Mouse (Mus musculus): ENCODE results near the gene Alx3. TPM values are rescaled to one million over a fixed set of nuclear protein-coding genes. Genes with fewer than 3 reads are reported as not detected.
"Not testable (repeated sequence)": the region's sequence is repeated elsewhere in the genome, so short reads cannot be mapped to it uniquely, and the experiment has no call there.

Gene Alx3
- polyA plus RNA-seq, 1 experiment from 2014 or later: not detected

DNA sequence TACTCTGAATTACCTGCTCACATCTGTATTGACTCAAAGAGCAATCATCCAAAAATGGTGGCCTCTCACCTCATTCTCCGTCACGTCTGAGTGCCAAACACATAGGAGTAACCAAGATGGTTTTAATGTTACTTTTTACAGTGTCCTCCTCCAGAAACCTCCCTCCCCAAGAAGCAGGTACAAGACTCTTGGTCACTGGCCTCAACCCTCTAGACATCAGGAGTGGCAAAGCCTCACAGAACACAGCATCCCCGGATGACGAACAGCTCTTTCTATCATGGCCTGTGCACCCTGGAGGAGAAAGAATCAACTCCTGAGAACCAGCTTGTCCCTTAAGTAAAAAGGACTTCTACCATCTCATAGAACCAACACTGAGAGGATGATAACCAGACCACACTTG, 38.0 kb downstream of the Alx3 start:
- no peaks in the 10 kb centered on the region for H3K27me3 ChIP-seq (ENCODE audit: control insufficient read depth, insufficient read depth, low read length)
- ATAC-seq (ENCODE audit: insufficient number of reproducible peaks, insufficient read depth, low FRiP score, low read depth): no peak
- WGBS: 93% methylated on average over 4 of the region's 4 CpGs
- H3K4me1 ChIP-seq (ENCODE audit: control insufficient read depth, insufficient read depth, low read length): 0 out of 2 replicates have a peak, but pooled peaks cover 9% of the 10 kb centered on the region
- H3K27ac ChIP-seq (ENCODE audit: low read length): no peak overlapping the region
- no peak overlapping the region for H3K4me2 ChIP-seq (replicated peaks; ENCODE audit: low read depth, low read length)
- no peak overlapping the region for H3K9ac ChIP-seq (replicated peaks; ENCODE audit: low read depth, low read length)
- H3K9me3 ChIP-seq (ENCODE audit: control insufficient read depth, low read depth, low read length): no peaks in the 10 kb centered on the region
- H3K4me3 ChIP-seq (ENCODE audit: low read depth, low read length): no peak overlapping the region
- peaks cover 3% of the 10 kb centered on the region; the same call in 1 of the 2 replicates for H3K36me3 ChIP-seq (ENCODE audit: control insufficient read depth, insufficient read depth, low read length)

DNA sequence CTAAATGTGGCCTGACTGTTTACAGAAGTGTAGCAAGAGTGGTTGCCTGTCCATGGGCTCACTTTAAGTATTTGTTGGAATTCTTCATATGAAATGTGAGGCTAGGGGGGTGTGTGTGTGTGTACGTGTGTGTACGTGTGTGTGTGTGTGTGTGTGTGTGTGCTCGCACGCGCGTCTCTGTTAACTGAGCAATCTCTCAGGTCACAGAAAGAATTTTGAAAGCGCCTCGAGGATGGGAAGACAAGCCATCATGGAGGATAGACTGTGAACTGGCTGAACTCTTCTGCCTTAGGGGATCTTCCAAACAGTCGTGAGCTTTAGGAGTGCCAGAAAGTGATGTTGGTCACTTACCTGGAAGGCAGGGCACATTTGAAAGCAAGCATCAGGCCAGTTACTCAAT, 39.1 kb downstream of the Alx3 start:
- 0 out of 2 replicates have a peak, but pooled peaks cover 9% of the 10 kb centered on the region for H3K4me1 ChIP-seq (ENCODE audit: control insufficient read depth, insufficient read depth, low read length)
- no peaks in the 10 kb centered on the region for H3K36me3 ChIP-seq (ENCODE audit: control insufficient read depth, insufficient read depth, low read length)
- H3K27ac ChIP-seq (ENCODE audit: low read length): no peak overlapping the region
- no peak for ATAC-seq (ENCODE audit: insufficient number of reproducible peaks, insufficient read depth, low FRiP score, low read depth)
- no peak overlapping the region for H3K4me3 ChIP-seq (ENCODE audit: low read depth, low read length)
- no peak overlapping the region for H3K4me2 ChIP-seq (replicated peaks; ENCODE audit: low read depth, low read length)
- H3K9me3 ChIP-seq (ENCODE audit: control insufficient read depth, low read depth, low read length): no peaks in the 10 kb centered on the region
- 92% methylated on average over 9 of the region's 9 CpGs for WGBS
- no peak overlapping the region for H3K9ac ChIP-seq (replicated peaks; ENCODE audit: low read depth, low read length)
- H3K27me3 ChIP-seq (ENCODE audit: control insufficient read depth, insufficient read depth, low read length): no peaks in the 10 kb centered on the region

GRCm38 (mm10) chr3:107635836-107636235, 41.0 kb downstream of the Alx3 start:
- no peak for ATAC-seq (ENCODE audit: insufficient number of reproducible peaks, insufficient read depth, low FRiP score, low read depth)
- Histone ChIP-seq H3K4me1 (ENCODE audit: control insufficient read depth, insufficient read depth, low read length) (no peaks in the 10 kb centered on the region), H3K4me3 (ENCODE audit: low read depth, low read length) (no peak overlapping the region), H3K9ac (replicated peaks; ENCODE audit: low read depth, low read length) (no peak overlapping the region), H3K4me2 (replicated peaks; ENCODE audit: low read depth, low read length) (no peak overlapping the region), H3K27ac (ENCODE audit: low read length) (no peak overlapping the region), H3K27me3 (ENCODE audit: control insufficient read depth, insufficient read depth, low read length) (no peaks in the 10 kb centered on the region), H3K9me3 (ENCODE audit: control insufficient read depth, low read depth, low read length) (no peaks in the 10 kb centered on the region), H3K36me3 (ENCODE audit: control insufficient read depth, insufficient read depth, low read length) (no peaks in the 10 kb centered on the region)
- WGBS: 44% methylated on average over 8 of the region's 8 CpGs

- Histone ChIP-seq H3K9ac (replicated peaks; ENCODE audit: low read depth, low read length) (no peak overlapping the region), H3K27me3 (ENCODE audit: control insufficient read depth, insufficient read depth, low read length) (no peaks in the 10 kb centered on the region), H3K9me3 (ENCODE audit: control insufficient read depth, low read depth, low read length) (no peaks in the 10 kb centered on the region), H3K4me2 (replicated peaks; ENCODE audit: low read depth, low read length) (no peak overlapping the region), H3K36me3 (ENCODE audit: control insufficient read depth, insufficient read depth, low read length) (no peaks in the 10 kb centered on the region), H3K27ac (ENCODE audit: low read length) (no peak overlapping the region), H3K4me1 (ENCODE audit: control insufficient read depth, insufficient read depth, low read length) (no peaks in the 10 kb centered on the region), H3K4me3 (ENCODE audit: low read depth, low read length) (no peak overlapping the region)
- ATAC-seq (ENCODE audit: insufficient number of reproducible peaks, insufficient read depth, low FRiP score, low read depth): no peak
- 66% methylated on average over 3 of the region's 3 CpGs for WGBS
Observed at GRCm38 (mm10) chr3:107636236-107636635, 41.4 kb downstream of the Alx3 start.

- Histone ChIP-seq H3K4me3 (ENCODE audit: low read depth, low read length) (no peak overlapping the region), H3K27ac (ENCODE audit: low read length) (no peak overlapping the region), H3K4me1 (ENCODE audit: control insufficient read depth, insufficient read depth, low read length) (no peaks in the 10 kb centered on the region), H3K27me3 (ENCODE audit: control insufficient read depth, insufficient read depth, low read length) (no peaks in the 10 kb centered on the region), H3K4me2 (replicated peaks; ENCODE audit: low read depth, low read length) (no peak overlapping the region), H3K9ac (replicated peaks; ENCODE audit: low read depth, low read length) (no peak overlapping the region), H3K36me3 (ENCODE audit: control insufficient read depth, insufficient read depth, low read length) (no peaks in the 10 kb centered on the region), H3K9me3 (ENCODE audit: control insufficient read depth, low read depth, low read length) (no peaks in the 10 kb centered on the region)
- 56% methylated on average over 5 of the region's 5 CpGs for WGBS
- no peak for ATAC-seq (ENCODE audit: insufficient number of reproducible peaks, insufficient read depth, low FRiP score, low read depth)
Observed at GRCm38 (mm10) chr3:107637606-107638172, 42.9 kb downstream of the Alx3 start.

DNA sequence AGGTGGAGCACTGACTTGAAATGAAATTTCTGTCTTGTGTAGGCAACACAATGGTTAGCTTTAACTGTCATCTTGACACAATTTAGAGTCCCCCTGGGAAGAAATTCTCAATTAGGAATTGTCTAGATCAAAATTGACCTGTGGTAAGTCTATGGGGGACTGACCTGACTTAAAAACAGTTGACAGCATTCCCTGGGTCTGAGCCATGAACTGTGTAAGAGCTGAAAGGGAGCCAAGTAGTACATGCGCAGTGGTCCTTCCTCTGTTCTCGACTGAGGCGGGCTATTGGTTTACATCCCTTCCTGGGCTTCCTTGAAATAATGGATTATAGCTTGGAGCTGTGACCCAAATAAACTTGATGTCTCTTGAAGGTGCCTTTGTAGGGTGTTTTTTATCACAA, 52.1 kb downstream of the Alx3 start:
- H3K27me3 ChIP-seq (ENCODE audit: control insufficient read depth, insufficient read depth, low read length): no peaks in the 10 kb centered on the region
- no peak overlapping the region for H3K4me2 ChIP-seq (replicated peaks; ENCODE audit: low read depth, low read length)
- no peak overlapping the region for H3K27ac ChIP-seq (ENCODE audit: low read length)
- no peaks in the 10 kb centered on the region for H3K36me3 ChIP-seq (ENCODE audit: control insufficient read depth, insufficient read depth, low read length)
- H3K9ac ChIP-seq (replicated peaks; ENCODE audit: low read depth, low read length): no peak overlapping the region
- 87% methylated on average over 3 of the region's 3 CpGs for WGBS
- ATAC-seq (ENCODE audit: insufficient number of reproducible peaks, insufficient read depth, low FRiP score, low read depth): no peak
- H3K4me3 ChIP-seq (ENCODE audit: low read depth, low read length): no peak overlapping the region
- H3K9me3 ChIP-seq (ENCODE audit: control insufficient read depth, low read depth, low read length): no peaks in the 10 kb centered on the region
- no peaks in the 10 kb centered on the region for H3K4me1 ChIP-seq (ENCODE audit: control insufficient read depth, insufficient read depth, low read length)

- not testable (repeated sequence) for H3K4me1 ChIP-seq (ENCODE audit: control insufficient read depth, insufficient read depth, low read length); ATAC-seq (ENCODE audit: insufficient number of reproducible peaks, insufficient read depth, low FRiP score, low read depth); H3K9me3 ChIP-seq (ENCODE audit: control insufficient read depth, low read depth, low read length); H3K27ac ChIP-seq (ENCODE audit: low read length); H3K27me3 ChIP-seq (ENCODE audit: control insufficient read depth, insufficient read depth, low read length); H3K9ac ChIP-seq (replicated peaks; ENCODE audit: low read depth, low read length); H3K4me3 ChIP-seq (ENCODE audit: low read depth, low read length); H3K36me3 ChIP-seq (ENCODE audit: control insufficient read depth, insufficient read depth, low read length); H3K4me2 ChIP-seq (replicated peaks; ENCODE audit: low read depth, low read length)
- WGBS: 58% methylated on average over 5 of the region's 5 CpGs
Observed at GRCm38 (mm10) chr3:107650276-107650675, 55.4 kb downstream of the Alx3 start.

DNA sequence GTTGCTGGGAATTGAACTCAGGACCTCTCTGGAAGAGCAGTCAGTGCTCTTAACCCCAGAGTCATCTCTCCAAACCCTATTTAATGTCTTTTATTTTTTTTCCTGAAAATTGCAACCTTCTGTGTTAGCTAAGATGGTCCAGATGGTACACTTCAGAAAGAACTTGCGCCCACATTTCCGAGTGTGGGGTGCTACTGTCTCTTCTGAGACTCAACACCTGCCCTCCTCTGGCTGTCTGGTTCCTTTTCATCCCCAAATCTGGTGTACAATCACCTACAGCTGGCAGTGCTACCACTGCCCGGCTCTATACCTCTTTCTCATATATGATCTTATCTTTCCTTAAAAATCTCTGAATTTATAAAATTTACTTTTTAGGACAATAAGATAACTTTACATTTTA, 58.1 kb downstream of the Alx3 start:
- 84% methylated on average over 3 of the region's 3 CpGs for WGBS
- no peak overlapping the region for H3K4me3 ChIP-seq (ENCODE audit: low read depth, low read length)

DNA sequence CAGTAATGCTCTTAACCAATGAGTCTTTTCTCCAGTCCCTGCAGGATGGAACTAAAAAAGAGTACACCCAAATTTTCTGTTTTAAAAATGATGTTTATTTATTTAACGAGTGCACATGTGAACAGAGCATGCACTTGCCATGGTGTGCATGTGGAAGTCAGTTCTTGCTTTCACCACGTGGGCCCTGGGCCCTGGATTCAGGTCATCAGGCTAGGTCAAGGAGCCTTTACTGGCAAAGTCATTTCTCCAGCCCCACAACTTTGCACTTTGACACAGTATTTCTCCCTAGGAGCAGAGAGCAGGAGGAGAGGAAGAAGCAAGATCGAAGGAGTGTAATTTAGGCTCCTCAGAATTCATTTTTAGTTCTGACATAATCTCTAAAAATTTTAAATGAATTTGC, 60.0 kb downstream of the Alx3 start:
- Histone ChIP-seq H3K4me3 (ENCODE audit: low read depth, low read length) (no peak overlapping the region), H3K4me2 (replicated peaks; ENCODE audit: low read depth, low read length) (no peak overlapping the region), H3K9ac (replicated peaks; ENCODE audit: low read depth, low read length) (no peak overlapping the region), H3K27ac (ENCODE audit: low read length) (no peak overlapping the region), H3K36me3 (ENCODE audit: control insufficient read depth, insufficient read depth, low read length) (peaks cover 12% of the 10 kb centered on the region), H3K4me1 (ENCODE audit: control insufficient read depth, insufficient read depth, low read length) (no peaks in the 10 kb centered on the region), H3K27me3 (ENCODE audit: control insufficient read depth, insufficient read depth, low read length) (no peaks in the 10 kb centered on the region), H3K9me3 (ENCODE audit: control insufficient read depth, low read depth, low read length) (no peaks in the 10 kb centered on the region)
- ATAC-seq (ENCODE audit: insufficient number of reproducible peaks, insufficient read depth, low FRiP score, low read depth): no peak
- 82% methylated on average over 3 of the region's 3 CpGs for WGBS

More for the DNA sequence above, 58.1 kb downstream of the Alx3 start:
- Histone ChIP-seq H3K27me3 (ENCODE audit: control insufficient read depth, insufficient read depth, low read length) (no peaks in the 10 kb centered on the region), H3K9ac (replicated peaks; ENCODE audit: low read depth, low read length) (no peak overlapping the region), H3K4me2 (replicated peaks; ENCODE audit: low read depth, low read length) (no peak overlapping the region), H3K36me3 (ENCODE audit: control insufficient read depth, insufficient read depth, low read length) (no peaks in the 10 kb centered on the region), H3K27ac (ENCODE audit: low read length) (no peak overlapping the region), H3K4me1 (ENCODE audit: control insufficient read depth, insufficient read depth, low read length) (no peaks in the 10 kb centered on the region), H3K9me3 (ENCODE audit: control insufficient read depth, low read depth, low read length) (no peaks in the 10 kb centered on the region)
- ATAC-seq (ENCODE audit: insufficient number of reproducible peaks, insufficient read depth, low FRiP score, low read depth): no peak
